Mouse (Mus musculus) forebrain, embryonic 15.5 days (tissue): Measurements from ENCODE around the gene Amz2. TPM values are rescaled to one million over a fixed set of nuclear protein-coding genes. Genes with fewer than 3 reads are reported as not detected.
A peak's percentile ranks its signal among the peaks of the same experiment; 100 is the strongest.
"Not testable (repeated sequence)": the region's sequence is repeated elsewhere in the genome, so short reads cannot be mapped to it uniquely, and the experiment has no call there.

ENCODE experiments used
- ATAC-seq: fragments of 200-750 bp; cut with Nextera tagmentation; replicated peaks from 2 replicates; pipeline ENCODE4 v1.8.0; 2017; ENCODE audit warnings: mild to moderate bottlenecking, moderate TSS enrichment, moderate library complexity
- H3K27ac ChIP-seq: fragments of 300-500 bp; sonication (generic); replicated peaks from 2 replicates; pipeline ENCODE4 v1.5.1; 2015; ENCODE audit warnings: mild to moderate bottlenecking, inconsistent platforms
- H3K27me3 ChIP-seq: fragments of 300-500 bp; sonication (generic); 2 replicates; pipeline ENCODE4 v1.6.1; 2015; ENCODE audit warnings: inconsistent platforms
- H3K36me3 ChIP-seq: fragments of 300-500 bp; sonication (generic); 2 replicates; pipeline ENCODE4 v1.6.1; 2015; ENCODE audit warnings: mild to moderate bottlenecking, inconsistent platforms
- H3K4me1 ChIP-seq: fragments of 300-500 bp; sonication (generic); 2 replicates; pipeline ENCODE4 v1.6.1; 2015; ENCODE audit warnings: inconsistent platforms
- H3K4me2 ChIP-seq: fragments of 300-500 bp; sonication (generic); replicated peaks from 2 replicates; pipeline ENCODE4 v1.6.1; 2015; ENCODE audit warnings: mild to moderate bottlenecking, inconsistent platforms
- H3K4me3 ChIP-seq: fragments of 300-500 bp; sonication (generic); 2 replicates; pipeline ENCODE4 v1.5.1; 2015; ENCODE audit warnings: mild to moderate bottlenecking, inconsistent platforms
- H3K9ac ChIP-seq: fragments of 300-500 bp; sonication (generic); replicated peaks from 2 replicates; pipeline ENCODE4 v1.6.1; 2015; ENCODE audit warnings: mild to moderate bottlenecking, inconsistent platforms
- H3K9me3 ChIP-seq: fragments of 300-500 bp; sonication (generic); 2 replicates; pipeline ENCODE4 v1.6.1; 2016; ENCODE audit warnings: inconsistent platforms
- WGBS: fragments of 180-500 bp; shearing (Covaris S2); methylation state at CpG from one replicate; pipeline ENCODE4 v1.1.7; 2015; ENCODE audit warnings: mixed read lengths; 5-methylcytosine and 5-hydroxymethylcytosine counted together
- polyA plus RNA-seq: library from polyadenylated mRNA; unstranded; fragments of >200 nt; fragmentation: Nextera tagmentation; extraction: Ambion mirVana; gene quantifications from 2 replicates; pipeline ENCODE4 v1.2.1, GENCODE M21; 2015

Amz2 gene
- polyA plus RNA-seq, 1 experiment from 2014 or later, result 67.3 TPM

DNA sequence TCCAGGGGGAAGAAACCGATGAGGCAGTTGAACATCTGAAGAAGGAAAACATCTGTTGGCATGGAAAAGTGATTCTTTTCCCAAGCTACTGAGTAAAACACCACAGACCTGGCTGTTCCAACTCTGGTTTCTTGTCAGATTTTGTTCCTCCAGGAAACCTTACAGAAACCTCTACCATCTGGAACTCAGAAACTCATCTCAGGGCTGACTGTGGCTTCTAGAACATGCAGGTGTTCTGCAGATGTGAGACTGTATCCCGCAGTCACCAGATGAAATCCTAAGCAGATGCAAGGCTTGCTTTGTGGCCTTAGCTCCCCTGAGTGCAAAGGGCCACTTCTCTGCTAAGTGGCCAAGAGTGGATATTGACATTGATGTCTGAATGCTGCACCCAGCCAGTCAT is 64.0 kb downstream of the Amz2 start:
- Histone ChIP-seq H3K9me3 (no peaks in the 10 kb centered on the region), H3K9ac (no peak overlapping the region), H3K36me3 (no peaks in the 10 kb centered on the region), H3K27me3 (no peaks in the 10 kb centered on the region), H3K4me2 (no peak overlapping the region), H3K27ac (no peak overlapping the region), H3K4me1 (no peaks in the 10 kb centered on the region), H3K4me3 (no peak overlapping the region)
- 93% methylated on average over 2 of the region's 2 CpGs for WGBS
- no peak for ATAC-seq

DNA sequence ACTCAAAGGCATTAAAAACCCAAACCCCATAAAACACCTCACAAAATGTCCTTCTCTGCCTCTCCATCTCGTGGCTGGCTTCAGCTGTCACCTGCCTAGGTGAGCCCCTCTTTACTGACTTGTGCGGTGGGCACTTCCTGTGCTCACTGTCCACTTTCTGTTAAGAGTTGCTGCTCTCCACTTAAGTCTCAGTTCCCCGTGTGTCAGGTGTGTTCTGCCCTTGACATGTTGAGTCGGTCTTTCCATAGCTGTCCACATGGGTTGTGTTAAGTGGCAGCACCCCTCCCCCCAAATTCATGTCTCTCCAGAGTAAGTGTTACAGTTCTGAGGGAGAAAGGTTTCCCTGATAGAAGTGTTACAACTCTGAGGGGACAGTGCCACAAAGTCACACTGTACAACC is 66.1 kb downstream of the Amz2 start:
- H3K4me3 ChIP-seq, result no peak overlapping the region
- no peak overlapping the region for H3K27ac ChIP-seq
- 81% methylated on average over 4 of the region's 4 CpGs for WGBS
- H3K4me1 ChIP-seq, result peaks cover 5% of the 10 kb centered on the region
- no peaks in the 10 kb centered on the region for H3K36me3 ChIP-seq
- no peaks in the 10 kb centered on the region for H3K27me3 ChIP-seq
- no peak overlapping the region for H3K4me2 ChIP-seq
- no peak for ATAC-seq
- H3K9me3 ChIP-seq, result no peaks in the 10 kb centered on the region
- H3K9ac ChIP-seq, result no peak overlapping the region

DNA sequence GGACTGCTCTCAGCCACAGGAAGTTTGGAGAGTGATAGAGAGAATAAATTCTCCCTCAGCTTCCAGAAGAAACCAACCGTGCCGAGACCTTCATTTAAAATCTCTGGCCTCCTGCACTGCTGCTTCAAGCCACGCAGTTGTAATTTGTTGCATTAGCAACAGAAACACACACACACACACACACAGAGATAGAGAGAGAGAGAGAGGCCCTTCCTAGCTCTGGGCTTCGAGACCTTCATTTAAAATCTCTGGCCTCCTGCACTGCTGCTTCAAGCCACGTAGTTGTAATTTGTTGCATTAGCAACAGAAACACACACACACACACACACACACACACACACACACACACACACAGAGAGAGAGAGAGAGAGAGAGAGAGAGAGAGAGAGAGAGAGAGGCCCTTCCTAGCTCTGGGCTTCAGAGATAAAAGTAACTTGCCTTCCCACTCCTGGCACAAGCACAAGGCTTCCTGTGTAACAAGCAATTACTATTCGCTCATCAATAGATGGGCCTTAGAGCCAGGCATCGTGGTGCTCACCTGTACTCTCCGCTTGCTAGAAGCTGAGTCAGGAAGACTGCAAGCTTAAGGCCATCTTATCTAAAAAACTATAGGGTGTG is 67.2 kb downstream of the Amz2 start:
- not testable (repeated sequence) for H3K9ac ChIP-seq, H3K4me2 ChIP-seq, H3K9me3 ChIP-seq, ATAC-seq, H3K4me3 ChIP-seq, H3K36me3 ChIP-seq, H3K27ac ChIP-seq, H3K27me3 ChIP-seq
- WGBS, result 74% methylated on average over 8 of the region's 8 CpGs
- peaks cover 16% of the 10 kb centered on the region for H3K4me1 ChIP-seq

DNA sequence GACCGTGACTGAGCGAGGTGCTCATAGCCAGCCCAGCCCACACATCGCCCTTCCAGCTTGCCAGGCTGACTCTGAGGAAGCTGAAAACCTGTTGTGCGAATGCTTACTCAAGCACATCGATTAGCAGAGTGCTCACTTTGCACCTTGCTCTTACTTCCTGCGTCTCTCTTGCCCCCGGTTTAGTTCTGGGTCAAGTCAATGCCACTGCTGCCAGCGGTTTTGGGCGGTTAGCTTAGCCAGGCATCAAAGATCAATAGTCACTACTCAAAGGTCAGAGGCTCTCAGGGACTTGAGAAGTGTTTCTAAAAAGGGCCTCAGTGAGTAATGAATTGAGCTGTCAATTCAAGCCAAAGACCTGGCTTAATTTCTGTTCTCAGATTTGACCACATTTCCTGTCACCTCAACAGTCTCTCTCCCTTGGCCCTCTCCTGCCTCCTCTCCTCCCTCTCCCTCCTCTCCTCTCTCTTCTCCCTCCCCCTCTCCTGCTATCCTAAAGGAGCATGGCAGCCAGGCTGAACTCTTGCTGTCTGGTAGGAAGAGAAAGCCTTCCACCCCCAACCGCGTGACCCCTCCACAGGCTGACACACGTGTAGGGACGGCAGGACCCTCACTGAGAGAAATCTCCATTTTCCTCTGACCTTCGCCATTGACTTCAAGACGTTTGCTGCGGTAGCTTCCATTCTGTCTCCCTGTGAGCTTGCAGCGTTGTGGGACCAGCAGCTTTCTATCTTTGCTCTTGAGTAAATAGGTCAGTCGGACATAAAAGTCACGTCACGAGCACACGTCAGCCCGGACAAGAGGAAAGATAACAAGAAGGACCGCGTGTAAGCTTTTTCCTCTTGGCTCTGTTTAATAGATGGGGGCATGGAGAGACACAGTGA is 69.4 kb downstream of the Amz2 start:
- Histone ChIP-seq H3K9me3 (no peaks in the 10 kb centered on the region), H3K4me2 (no peak overlapping the region), H3K27ac (no peak overlapping the region), H3K36me3 (no peaks in the 10 kb centered on the region), H3K27me3 (no peaks in the 10 kb centered on the region), H3K4me1 (peaks cover 21% of the 10 kb centered on the region), H3K4me3 (no peak overlapping the region), H3K9ac (no peak overlapping the region)
- no peak for ATAC-seq
- 77% methylated on average over 24 of the region's 24 CpGs for WGBS

DNA sequence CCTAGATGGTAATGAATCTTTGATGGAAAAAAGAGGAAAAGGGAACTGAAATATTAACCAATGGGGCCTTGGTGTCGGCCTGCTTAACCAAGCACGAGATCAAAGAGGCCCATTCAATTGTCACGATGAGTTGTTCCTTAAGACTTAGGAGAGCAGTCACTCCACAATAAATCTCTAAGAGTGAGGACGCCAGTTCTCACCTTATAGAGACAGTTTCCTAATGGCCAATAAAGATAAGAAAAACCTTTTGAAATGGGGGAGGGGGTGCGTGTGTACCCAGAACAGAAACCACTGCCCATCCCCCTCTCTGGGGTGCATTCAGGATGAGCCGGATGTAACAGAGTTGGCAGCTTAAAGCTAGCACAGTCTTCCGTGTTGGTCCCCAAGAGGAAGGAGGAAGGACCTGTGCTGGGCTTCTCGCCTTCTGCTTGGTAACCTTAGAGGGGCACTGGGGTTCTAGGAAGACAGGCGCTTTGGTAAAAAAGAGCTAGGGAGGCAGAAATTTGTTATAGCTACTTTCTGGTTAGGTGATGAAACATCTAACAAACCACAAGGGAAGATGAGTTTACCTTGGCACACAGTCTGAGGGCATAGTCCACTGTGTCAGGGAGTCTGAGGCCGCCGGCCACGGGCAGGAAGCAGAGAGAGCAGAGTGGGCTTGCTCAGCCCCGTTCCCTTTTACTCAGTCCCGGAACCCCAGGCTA is 70.2 kb downstream of the Amz2 start:
- Histone ChIP-seq H3K9me3 (no peaks in the 10 kb centered on the region), H3K36me3 (no peaks in the 10 kb centered on the region), H3K4me3 (no peak overlapping the region), H3K27ac (no peak overlapping the region), H3K4me1 (peaks cover 21% of the 10 kb centered on the region), H3K4me2 (no peak overlapping the region), H3K27me3 (no peaks in the 10 kb centered on the region), H3K9ac (no peak overlapping the region)
- WGBS, result 68% methylated on average over 14 of the region's 14 CpGs
- no peak for ATAC-seq

DNA sequence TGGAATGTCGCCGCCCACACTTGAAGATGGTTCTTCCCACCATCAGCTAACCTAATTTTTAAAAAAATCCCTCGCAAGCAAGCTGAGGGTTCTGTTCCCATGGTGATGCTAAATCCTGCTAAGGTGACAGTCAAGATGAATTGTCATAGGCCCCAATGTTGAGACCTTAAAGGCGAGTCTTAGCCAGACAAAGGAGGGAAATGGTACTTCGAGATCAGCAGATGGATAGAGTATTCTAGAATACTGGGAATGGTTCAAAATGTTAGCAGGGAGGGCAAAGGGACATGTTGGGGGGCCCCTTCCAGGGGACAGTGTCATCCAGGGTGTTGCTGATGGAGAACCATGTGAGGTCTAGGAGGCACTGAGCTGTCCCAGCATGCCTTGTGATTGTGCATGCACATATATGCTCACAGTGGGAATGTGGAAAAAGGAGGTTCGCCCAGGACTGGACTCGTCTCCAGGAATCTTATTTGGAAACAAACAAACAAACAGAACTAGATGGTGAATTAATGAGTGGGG is 70.8 kb downstream of the Amz2 start:
- H3K4me1 ChIP-seq, result peaks cover 21% of the 10 kb centered on the region
- no peak overlapping the region for H3K4me2 ChIP-seq
- no peak overlapping the region for H3K4me3 ChIP-seq
- no peaks in the 10 kb centered on the region for H3K36me3 ChIP-seq
- 0 out of 2 replicates have a peak overlapping the region, but pooled peaks have one; percentile 67 for H3K27ac ChIP-seq
- no peak for ATAC-seq
- H3K9ac ChIP-seq, result no peak overlapping the region
- WGBS, result 80% methylated on average over 7 of the region's 7 CpGs
- H3K9me3 ChIP-seq, result no peaks in the 10 kb centered on the region
- H3K27me3 ChIP-seq, result no peaks in the 10 kb centered on the region

DNA sequence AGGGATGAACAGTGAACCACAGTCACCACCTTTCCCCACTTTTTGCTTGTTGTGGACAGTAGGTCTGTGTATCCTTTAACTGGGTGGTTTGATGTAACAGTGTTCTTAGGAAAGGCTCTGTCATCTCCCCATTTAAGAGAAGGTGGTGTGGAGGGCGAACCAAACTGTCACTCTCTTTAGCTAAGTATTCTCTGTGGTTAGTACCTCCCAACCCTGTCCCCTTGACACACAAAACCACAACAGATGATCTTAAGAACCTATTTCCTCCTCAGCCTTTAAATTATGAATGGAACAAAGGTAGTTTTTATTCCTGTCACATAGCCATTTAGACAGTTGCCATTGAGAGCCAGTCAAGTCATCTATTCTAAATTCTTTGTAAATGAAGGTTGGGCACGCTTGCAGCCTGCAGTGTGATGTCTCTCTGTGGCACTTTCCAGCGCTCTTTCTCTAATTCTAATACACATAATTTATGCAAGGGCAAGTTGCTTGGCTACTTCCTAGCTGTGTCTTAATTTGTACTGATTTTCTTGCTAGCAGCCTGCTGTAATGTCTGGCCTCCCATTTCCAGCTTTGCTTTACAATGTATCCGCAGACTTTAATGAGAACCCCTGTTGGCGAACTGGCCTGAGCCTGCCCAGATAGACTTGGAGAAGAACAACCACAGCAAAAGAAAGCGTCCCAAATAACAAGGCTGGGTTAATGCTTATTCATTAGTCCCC is 71.4 kb downstream of the Amz2 start:
- Histone ChIP-seq H3K9me3 (no peaks in the 10 kb centered on the region), H3K4me3 (no peak overlapping the region), H3K36me3 (no peaks in the 10 kb centered on the region), H3K4me2 (no peak overlapping the region), H3K4me1 (peaks cover 21% of the 10 kb centered on the region), H3K9ac (no peak overlapping the region), H3K27me3 (no peaks in the 10 kb centered on the region), H3K27ac (peak overlapping the region; percentile 67)
- ATAC-seq, result peak; percentile 92
- WGBS, result 15% methylated on average over 6 of the region's 6 CpGs

DNA sequence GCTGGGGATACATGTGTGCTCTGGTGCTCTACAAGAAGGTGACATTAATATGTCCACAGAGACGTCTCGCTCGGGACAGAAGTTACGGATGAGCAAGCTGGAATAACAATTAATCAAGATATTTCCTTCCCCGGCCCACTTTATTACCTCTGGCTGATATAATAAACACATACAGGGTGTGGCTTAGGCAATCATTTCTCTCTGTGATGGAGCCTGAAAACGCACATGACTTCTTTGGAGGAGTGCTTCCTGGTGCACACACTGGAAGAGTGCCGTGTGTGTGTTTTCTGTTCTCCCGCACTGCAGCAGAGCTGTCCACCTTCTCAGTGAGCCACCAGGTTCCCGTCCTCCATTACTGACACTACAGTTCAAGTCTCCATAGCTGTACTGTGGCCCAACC is 72.2 kb downstream of the Amz2 start:
- no peak for ATAC-seq
- 84% methylated on average over 9 of the region's 9 CpGs for WGBS
- peaks cover 21% of the 10 kb centered on the region for H3K4me1 ChIP-seq
- H3K9ac ChIP-seq, result no peak overlapping the region
- H3K36me3 ChIP-seq, result no peaks in the 10 kb centered on the region
- no peaks in the 10 kb centered on the region for H3K9me3 ChIP-seq
- H3K4me2 ChIP-seq, result no peak overlapping the region
- H3K27me3 ChIP-seq, result no peaks in the 10 kb centered on the region
- peak overlapping the region; percentile 67 for H3K27ac ChIP-seq
- H3K4me3 ChIP-seq, result no peak overlapping the region

DNA sequence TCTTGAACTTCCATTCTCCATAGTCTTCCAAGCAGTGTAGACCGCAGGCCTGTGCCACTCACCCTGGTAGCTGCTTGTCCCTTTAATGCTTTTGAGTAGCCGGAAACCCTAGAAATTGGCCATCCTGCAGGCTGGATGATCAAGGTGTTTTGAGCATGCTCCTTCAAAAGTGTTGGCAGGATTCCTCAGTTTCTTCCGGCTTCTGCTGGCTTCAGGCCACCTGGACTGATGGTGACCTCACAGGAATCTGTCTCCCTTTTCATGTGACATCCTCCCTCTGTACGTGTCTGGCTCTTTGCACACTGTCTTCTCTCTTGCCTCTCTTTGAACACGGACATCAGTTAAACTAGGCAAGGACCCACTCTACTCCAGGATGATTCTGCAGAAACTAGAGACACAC is 74.5 kb downstream of the Amz2 start:
- H3K9ac ChIP-seq, result no peak overlapping the region
- H3K27ac ChIP-seq, result no peak overlapping the region
- no peak for ATAC-seq
- no peaks in the 10 kb centered on the region for H3K9me3 ChIP-seq
- 79% methylated on average over 5 of the region's 5 CpGs for WGBS
- no peaks in the 10 kb centered on the region for H3K27me3 ChIP-seq
- H3K4me3 ChIP-seq, result no peak overlapping the region
- no peak overlapping the region for H3K4me2 ChIP-seq
- H3K36me3 ChIP-seq, result no peaks in the 10 kb centered on the region
- peaks cover 25% of the 10 kb centered on the region for H3K4me1 ChIP-seq
